Mouse (Mus musculus): ENCODE data around the gene Zfp322a.
A peak's percentile ranks its signal among the peaks of the same experiment; 100 is the strongest.

- TF ChIP-seq CHD2 (IDR thresholded peaks at IDR 0.05; ENCODE audit: low read length): no peak
- TF ChIP-seq POLR2AphosphoS5 (IDR thresholded peaks at IDR 0.05; ENCODE audit: borderline replicate concordance, low read depth, low read length): no peak
- TF ChIP-seq JUND (IDR thresholded peaks at IDR 0.05; ENCODE audit: low read depth, low read length): no peak
- no peak for TF ChIP-seq ZMIZ1 (IDR thresholded peaks at IDR 0.05; ENCODE audit: low read depth, low read length)
- no peak for TF ChIP-seq ZKSCAN1 (IDR thresholded peaks at IDR 0.05; ENCODE audit: low read depth, low read length)
- TF ChIP-seq TBP (IDR thresholded peaks at IDR 0.05; ENCODE audit: low read depth, low read length): peak; percentile 100
- TF ChIP-seq POLR2A (IDR thresholded peaks at IDR 0.05; ENCODE audit: control insufficient read depth in 1 of 2, insufficient read depth in 1 of 2, low read depth in 1 of 2, low read length in 2 of 2, poor library complexity in 1 of 2): no peak
- TF ChIP-seq CTCF (IDR thresholded peaks at IDR 0.05 in 2 of 3, conservative IDR thresholded peaks at IDR 0.05 in 1 of 3; ENCODE audit: control insufficient read depth in 1 of 3, insufficient read depth in 1 of 3, low read depth in 2 of 3, low read length in 3 of 3, poor library complexity in 1 of 3, severe bottlenecking in 1 of 3): no peak
- no peak for TF ChIP-seq UBTF (IDR thresholded peaks at IDR 0.05; ENCODE audit: borderline replicate concordance, insufficient read depth, low read depth, low read length)
- TF ChIP-seq USF1 (IDR thresholded peaks at IDR 0.05; ENCODE audit: low read depth, low read length): no peak
- no peak for TF ChIP-seq USF2 (IDR thresholded peaks at IDR 0.05; ENCODE audit: borderline replicate concordance in 1 of 2, insufficient read depth in 1 of 2, low read depth in 1 of 2, low read length in 2 of 2)
These were observed 61.8 kb downstream of the Zfp322a start for GRCm38 (mm10) chr13:23307069-23307814.
